Mouse (Mus musculus) midbrain, embryonic 14.5 days (tissue): ENCODE results near the gene Gm12166. TPM values are rescaled to one million over a fixed set of nuclear protein-coding genes. Genes with fewer than 3 reads are reported as not detected.

Experiments used
- ATAC-seq: fragments of 200-750 bp; cut with Nextera tagmentation; 2 replicates; pipeline ENCODE4 v1.8.0; 2017; ENCODE audit warnings: moderate number of reproducible peaks, moderate library complexity; ENCODE audit not compliant: low FRiP score, low TSS enrichment
- DNase-seq: peaks from one replicate; pipeline ENCODE4 v3.0.0-alpha.2; 2015
- H3K27ac ChIP-seq: fragments of 300-500 bp; sonication (generic); replicated peaks from 2 replicates; pipeline ENCODE4 v1.5.1; 2014; ENCODE audit warnings: mild to moderate bottlenecking, low read depth, low read length, moderate library complexity
- H3K27me3 ChIP-seq: fragments of 300-500 bp; sonication (generic); 2 replicates; pipeline ENCODE4 v1.6.1; 2014; ENCODE audit warnings: low read length, control low read depth, mixed read lengths; ENCODE audit not compliant: control insufficient read depth, insufficient read depth
- H3K36me3 ChIP-seq: fragments of 300-500 bp; sonication (generic); 2 replicates; pipeline ENCODE4 v1.6.1; 2014; ENCODE audit warnings: low read length, control low read depth; ENCODE audit not compliant: control insufficient read depth, insufficient read depth
- H3K4me1 ChIP-seq: fragments of 300-500 bp; sonication (generic); 2 replicates; pipeline ENCODE4 v1.6.1; 2014; ENCODE audit warnings: mild to moderate bottlenecking, antibody characterized with exemption, low read length, control low read depth; ENCODE audit not compliant: control insufficient read depth, insufficient read depth
- H3K4me2 ChIP-seq: fragments of 300-500 bp; sonication (generic); 2 replicates; pipeline ENCODE4 v1.6.1; 2014; ENCODE audit warnings: mild to moderate bottlenecking, low read length, moderate library complexity
- H3K4me3 ChIP-seq: fragments of 300-500 bp; sonication (generic); replicated peaks from 2 replicates; pipeline ENCODE4 v1.5.1; 2014; ENCODE audit warnings: low read depth, low read length
- H3K9ac ChIP-seq: fragments of 300-500 bp; sonication (generic); replicated peaks from 2 replicates; pipeline ENCODE4 v1.6.1; 2014; ENCODE audit warnings: mild to moderate bottlenecking, low read length, moderate library complexity
- H3K9me3 ChIP-seq: fragments of 300-500 bp; sonication (generic); 2 replicates; pipeline ENCODE4 v1.6.1; 2016; ENCODE audit warnings: low read length, control low read depth, mixed read lengths; ENCODE audit not compliant: control insufficient read depth
- WGBS: fragments of 180-500 bp; shearing (Covaris S2); extraction: QIAGEN DNeasy Blood & Tissue Kit; methylation state at CpG from one replicate; pipeline ENCODE4 v1.1.7; 2014; 5-methylcytosine and 5-hydroxymethylcytosine counted together
- polyA plus RNA-seq: library from polyadenylated mRNA; unstranded; fragments of >200 nt; fragmentation: Nextera tagmentation; extraction: Ambion mirVana; gene quantifications from 2 replicates; pipeline ENCODE4 v1.2.1, GENCODE M21; 2014

Gene Gm12166
- polyA plus RNA-seq, 1 experiment from 2014 or later: 6.0 TPM

- Histone ChIP-seq H3K4me3 (no peak overlapping the region), H3K9me3 (no peaks in the 10 kb centered on the region), H3K4me1 (no peaks in the 10 kb centered on the region), H3K36me3 (no peaks in the 10 kb centered on the region), H3K4me2 (no peak overlapping the region), H3K9ac (no peak overlapping the region), H3K27me3 (no peaks in the 10 kb centered on the region), H3K27ac (no peak overlapping the region)
- no peak for DNase-seq
- WGBS: 86% methylated on average over 15 of the region's 15 CpGs
- no peak for ATAC-seq
Observed at GRCm38 (mm10) chr11:46038901-46039300, 13.2 kb downstream of the Gm12166 start.

GRCm38 (mm10) chr11:46036374-46036773 lies 15.7 kb downstream of the Gm12166 start:
- H3K27ac ChIP-seq: no peak overlapping the region
- H3K27me3 ChIP-seq: no peaks in the 10 kb centered on the region
- H3K36me3 ChIP-seq: no peaks in the 10 kb centered on the region
- no peak overlapping the region for H3K4me3 ChIP-seq
- H3K4me1 ChIP-seq: no peaks in the 10 kb centered on the region
- 97% methylated on average over 10 of the region's 10 CpGs for WGBS
- no peak overlapping the region for H3K4me2 ChIP-seq
- DNase-seq: no peak
- no peak for ATAC-seq
- no peak overlapping the region for H3K9ac ChIP-seq
- no peaks in the 10 kb centered on the region for H3K9me3 ChIP-seq

- no peaks in the 10 kb centered on the region for H3K4me1 ChIP-seq
- no peak for DNase-seq
- WGBS: 91% methylated on average over 7 of the region's 7 CpGs
Observed at GRCm38 (mm10) chr11:46032956-46033355, 19.2 kb downstream of the Gm12166 start.

GRCm38 (mm10) chr11:46031470-46031869 lies 20.7 kb downstream of the Gm12166 start:
- no peaks in the 10 kb centered on the region for H3K9me3 ChIP-seq
- H3K4me3 ChIP-seq: no peak overlapping the region
- H3K27me3 ChIP-seq: no peaks in the 10 kb centered on the region
- H3K4me2 ChIP-seq: no peak overlapping the region
- no peak for ATAC-seq
- H3K27ac ChIP-seq: no peak overlapping the region
- DNase-seq: no peak
- H3K9ac ChIP-seq: no peak overlapping the region
- H3K4me1 ChIP-seq: no peaks in the 10 kb centered on the region
- H3K36me3 ChIP-seq: no peaks in the 10 kb centered on the region
- WGBS: 66% methylated on average over 3 of the region's 3 CpGs

More at GRCm38 (mm10) chr11:46032956-46033355, 19.2 kb downstream of the Gm12166 start:
- Histone ChIP-seq H3K4me2 (no peak overlapping the region), H3K9ac (no peak overlapping the region), H3K9me3 (no peaks in the 10 kb centered on the region), H3K27ac (no peak overlapping the region), H3K36me3 (no peaks in the 10 kb centered on the region), H3K27me3 (no peaks in the 10 kb centered on the region), H3K4me3 (no peak overlapping the region)
- ATAC-seq: no peak

DNA sequence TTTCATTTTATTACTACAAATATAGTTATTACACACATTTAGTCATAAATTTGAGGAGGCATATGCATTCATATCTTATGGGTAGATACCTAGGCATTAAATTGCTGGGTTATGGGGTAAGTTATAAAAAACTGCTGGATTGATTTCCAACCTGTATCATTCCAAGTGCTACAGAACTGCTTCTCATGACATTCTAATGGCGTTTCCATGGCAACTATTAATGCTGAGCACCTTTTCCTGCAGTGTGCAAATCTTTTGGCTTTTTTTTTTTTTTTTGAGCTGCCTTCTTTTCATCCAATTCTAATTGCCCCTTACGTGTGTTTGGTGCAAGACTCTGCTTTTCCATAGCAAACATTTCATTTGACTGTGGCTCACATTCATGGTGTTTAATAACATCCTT lies 22.1 kb downstream of the Gm12166 start:
- H3K9ac ChIP-seq: no peak overlapping the region
- H3K36me3 ChIP-seq: no peaks in the 10 kb centered on the region
- H3K4me1 ChIP-seq: no peaks in the 10 kb centered on the region
- 40% methylated on average over 2 of the region's 2 CpGs for WGBS
- ATAC-seq: no peak
- no peaks in the 10 kb centered on the region for H3K27me3 ChIP-seq
- peak; percentile 74 for DNase-seq
- H3K27ac ChIP-seq: no peak overlapping the region
- no peak overlapping the region for H3K4me3 ChIP-seq
- H3K9me3 ChIP-seq: no peaks in the 10 kb centered on the region
- no peak overlapping the region for H3K4me2 ChIP-seq

GRCm38 (mm10) chr11:46029485-46029884 lies 22.6 kb downstream of the Gm12166 start:
- no peak overlapping the region for H3K27ac ChIP-seq
- no peaks in the 10 kb centered on the region for H3K36me3 ChIP-seq

GRCm38 (mm10) chr11:46027952-46028814 lies 23.9 kb downstream of the Gm12166 start:
- H3K4me2 ChIP-seq: no peak overlapping the region
- no peaks in the 10 kb centered on the region for H3K36me3 ChIP-seq
- no peak for DNase-seq
- no peaks in the 10 kb centered on the region for H3K9me3 ChIP-seq
- no peak overlapping the region for H3K9ac ChIP-seq
- no peak overlapping the region for H3K27ac ChIP-seq
- H3K4me1 ChIP-seq: no peaks in the 10 kb centered on the region
- 90% methylated on average over 6 of the region's 6 CpGs for WGBS
- H3K4me3 ChIP-seq: no peak overlapping the region
- ATAC-seq: no peak
- no peaks in the 10 kb centered on the region for H3K27me3 ChIP-seq

More at GRCm38 (mm10) chr11:46029485-46029884, 22.6 kb downstream of the Gm12166 start:
- no peak overlapping the region for H3K4me3 ChIP-seq
- no peaks in the 10 kb centered on the region for H3K4me1 ChIP-seq
- ATAC-seq (no peak), DNase-seq (no peak)
- WGBS: 83% methylated on average over 2 of the region's 2 CpGs
- no peak overlapping the region for H3K9ac ChIP-seq
- H3K9me3 ChIP-seq: no peaks in the 10 kb centered on the region
- H3K27me3 ChIP-seq: no peaks in the 10 kb centered on the region
- H3K4me2 ChIP-seq: no peak overlapping the region

GRCm38 (mm10) chr11:46025962-46026392 lies 26.1 kb downstream of the Gm12166 start:
- Histone ChIP-seq H3K4me1 (no peaks in the 10 kb centered on the region), H3K27me3 (no peaks in the 10 kb centered on the region), H3K27ac (no peak overlapping the region), H3K4me3 (no peak overlapping the region), H3K9ac (no peak overlapping the region), H3K4me2 (no peak overlapping the region), H3K36me3 (no peaks in the 10 kb centered on the region), H3K9me3 (no peaks in the 10 kb centered on the region)
- DNase-seq: no peak
- ATAC-seq: no peak
- WGBS: 39% methylated on average over 7 of the region's 7 CpGs

- H3K9me3 ChIP-seq: no peaks in the 10 kb centered on the region
- H3K27ac ChIP-seq: no peak overlapping the region
- H3K4me3 ChIP-seq: no peak overlapping the region
- H3K27me3 ChIP-seq: no peaks in the 10 kb centered on the region
- no peak overlapping the region for H3K4me2 ChIP-seq
- H3K36me3 ChIP-seq: no peaks in the 10 kb centered on the region
- H3K9ac ChIP-seq: no peak overlapping the region
- 92% methylated on average over 6 of the region's 6 CpGs for WGBS
- ATAC-seq (no peak), DNase-seq (no peak)
- H3K4me1 ChIP-seq: no peaks in the 10 kb centered on the region
Observed at GRCm38 (mm10) chr11:46022983-46023382, 29.1 kb downstream of the Gm12166 start.
